Mouse (Mus musculus) thymus, postnatal 25 days (tissue): Measurements from ENCODE around the gene Vmn2r29.
"Not testable (repeated sequence)": the region's sequence is repeated elsewhere in the genome, so short reads cannot be mapped to it uniquely, and the experiment has no call there.

Source experiments
- DNase-seq: peaks from one replicate; pipeline ENCODE4 v3.0.0; 2022

Gene Vmn2r29

DNA sequence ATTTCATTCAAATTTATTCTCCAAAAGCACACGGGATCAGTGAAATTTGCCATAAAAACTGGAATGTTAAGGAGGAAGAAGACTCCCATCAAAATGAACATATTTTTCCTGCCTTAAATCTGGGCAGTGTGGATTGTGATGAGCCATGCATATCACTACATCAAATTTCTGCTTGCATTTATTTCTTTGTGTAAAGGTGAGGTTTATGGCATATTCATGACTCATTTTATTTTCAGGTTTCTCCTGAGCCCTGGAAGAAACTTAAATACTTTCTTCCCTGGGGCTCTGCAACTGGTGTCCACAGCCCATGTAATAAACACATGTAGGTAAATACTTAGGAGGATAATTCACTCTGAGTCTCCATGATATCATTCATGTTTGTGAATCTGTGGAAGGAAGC lies at the start of gene Vmn2r29:
Gene Vmn2r29, minus strand, starts transcription at position 101 of the 400 bp plus-strand sequence.
- DNase-seq: not testable (repeated sequence)

DNA sequence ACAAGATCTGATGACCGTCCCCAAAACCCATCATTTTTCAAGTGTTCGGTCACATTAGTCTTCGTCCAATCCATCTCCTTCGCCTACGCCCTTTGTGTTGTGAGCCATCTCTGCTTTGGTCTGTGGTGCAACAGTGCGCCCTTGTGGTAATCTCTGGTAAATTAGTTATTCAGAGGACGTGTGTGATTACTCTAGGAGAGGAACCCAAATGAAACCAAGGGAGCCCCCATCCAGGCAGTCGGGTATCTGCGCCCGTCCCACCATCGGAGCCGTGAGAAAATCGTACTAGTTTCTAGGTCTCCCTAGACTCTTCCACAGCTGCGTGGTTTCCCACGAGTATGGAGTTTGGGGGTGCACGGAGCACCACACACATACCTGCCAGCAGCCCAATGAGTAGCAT lies 48.5 kb upstream of the Vmn2r29 start:
- DNase-seq: peak; percentile 56

DNA sequence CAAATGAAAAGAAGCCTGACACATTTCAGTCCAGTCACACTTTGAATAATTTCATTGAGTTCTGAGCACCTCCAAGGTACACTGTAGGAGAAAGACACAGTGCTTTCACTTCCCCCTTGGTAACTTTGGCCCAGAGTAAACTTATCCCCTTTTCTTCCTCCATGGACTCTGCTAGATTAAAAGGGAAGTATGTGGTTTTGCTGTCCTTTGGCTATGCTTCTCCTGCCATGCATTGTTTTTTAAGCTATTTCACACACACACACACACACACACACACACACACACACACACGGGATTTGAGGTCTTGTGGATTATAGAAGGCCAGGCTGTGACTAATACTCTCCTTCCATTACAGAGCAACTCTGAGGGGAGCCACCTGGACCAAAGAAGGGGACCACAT lies 34.3 kb upstream of the Vmn2r29 start:
- DNase-seq: no peak

DNA sequence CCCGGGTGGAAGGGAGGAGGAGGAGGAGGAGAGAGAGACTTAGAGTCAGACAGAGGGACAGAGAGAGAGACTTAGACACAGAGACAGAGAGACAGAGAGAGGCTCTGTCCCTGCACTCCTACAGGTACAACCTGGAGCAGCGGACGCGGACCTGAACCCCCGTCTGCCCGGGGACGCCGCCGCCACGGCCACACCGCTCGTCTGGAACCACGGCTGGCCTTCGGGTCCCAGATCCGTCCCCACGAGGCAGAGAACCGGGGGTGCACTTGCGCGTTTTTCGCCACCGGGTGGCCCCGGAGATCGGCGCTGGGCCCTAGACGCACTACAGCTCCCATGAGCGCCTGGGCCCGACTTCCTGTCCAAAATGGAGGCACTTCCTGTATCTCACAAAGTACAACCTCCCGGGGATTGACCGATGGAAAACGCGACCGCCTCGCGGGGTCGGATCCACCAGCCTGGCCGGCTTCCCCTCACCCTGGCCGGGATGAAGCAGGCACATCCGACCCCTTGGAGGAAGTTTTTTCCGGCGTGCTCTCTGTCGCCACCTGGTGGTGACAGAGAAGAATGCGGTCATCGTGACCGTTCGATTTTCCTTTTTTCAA lies 30.9 kb upstream of the Vmn2r29 start, which contains the start of gene Gm45844:
Gene Gm45844, minus strand, starts transcription at position 324 of the 602 bp plus-strand sequence.
- DNase-seq: peak; percentile 90

DNA sequence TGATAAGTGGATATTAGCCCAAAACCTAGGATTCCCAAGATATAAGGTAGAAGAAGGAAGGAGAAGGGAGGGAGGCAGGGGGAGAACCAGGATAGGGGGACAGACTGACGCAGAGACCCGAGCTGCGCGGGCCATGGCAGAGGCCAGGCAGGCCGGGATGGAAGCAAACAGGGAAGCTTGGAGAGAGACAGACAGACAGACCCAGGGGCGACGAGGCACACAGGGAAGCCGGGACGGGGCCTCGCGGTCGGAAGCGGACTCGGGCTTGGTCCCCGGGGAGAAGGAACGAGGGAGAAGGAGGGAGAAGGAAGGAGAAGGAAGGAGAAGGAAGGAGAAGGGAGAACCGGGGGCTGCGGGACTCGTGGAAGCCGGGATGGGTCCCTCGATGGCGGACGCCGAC lies 30.4 kb upstream of the Vmn2r29 start:
- DNase-seq: not testable (repeated sequence)

DNA sequence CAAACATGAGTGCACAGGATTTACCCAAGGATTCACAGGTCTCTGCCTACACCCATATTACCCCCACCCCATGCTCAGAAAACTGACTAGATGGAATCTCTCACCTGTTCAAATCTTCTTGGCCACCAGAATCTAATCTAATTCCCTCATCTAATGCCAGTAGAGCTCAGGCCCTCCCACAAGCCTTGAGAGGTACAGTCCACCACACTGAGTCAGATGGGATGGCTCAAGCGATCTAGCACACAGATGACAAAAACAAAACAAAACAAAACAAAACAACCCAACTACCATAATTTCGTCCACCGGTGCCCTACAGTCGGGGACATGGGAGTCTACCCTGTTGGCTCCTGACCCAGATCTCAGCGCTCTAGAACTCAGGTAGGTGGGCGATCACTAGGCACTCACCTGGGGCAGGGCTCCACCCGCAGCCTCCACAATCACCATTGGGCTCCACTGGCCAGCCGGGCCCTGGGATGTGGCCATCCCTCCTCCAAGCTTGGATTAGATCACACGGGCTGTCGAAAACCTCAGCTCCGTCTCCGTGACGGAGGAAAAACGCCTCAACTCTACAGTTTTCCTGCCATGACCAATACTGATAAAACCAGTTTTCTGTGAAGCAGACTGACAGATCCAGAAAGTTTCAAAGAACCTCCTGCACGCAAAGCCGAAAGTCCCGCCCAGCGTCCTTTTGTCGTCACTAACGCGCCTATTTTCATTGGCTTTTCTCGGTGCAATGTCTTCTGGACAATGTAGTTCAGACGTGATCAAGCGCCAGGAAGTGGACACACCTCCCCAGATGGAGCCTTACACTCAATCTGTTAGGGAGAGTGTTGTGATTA lies 37.6 kb downstream of the Vmn2r29 start, which contains the start of gene Zfp772:
Gene Zfp772, minus strand, starts transcription at position 686 of the 839 bp plus-strand sequence.
- peak; percentile 58 for DNase-seq

DNA sequence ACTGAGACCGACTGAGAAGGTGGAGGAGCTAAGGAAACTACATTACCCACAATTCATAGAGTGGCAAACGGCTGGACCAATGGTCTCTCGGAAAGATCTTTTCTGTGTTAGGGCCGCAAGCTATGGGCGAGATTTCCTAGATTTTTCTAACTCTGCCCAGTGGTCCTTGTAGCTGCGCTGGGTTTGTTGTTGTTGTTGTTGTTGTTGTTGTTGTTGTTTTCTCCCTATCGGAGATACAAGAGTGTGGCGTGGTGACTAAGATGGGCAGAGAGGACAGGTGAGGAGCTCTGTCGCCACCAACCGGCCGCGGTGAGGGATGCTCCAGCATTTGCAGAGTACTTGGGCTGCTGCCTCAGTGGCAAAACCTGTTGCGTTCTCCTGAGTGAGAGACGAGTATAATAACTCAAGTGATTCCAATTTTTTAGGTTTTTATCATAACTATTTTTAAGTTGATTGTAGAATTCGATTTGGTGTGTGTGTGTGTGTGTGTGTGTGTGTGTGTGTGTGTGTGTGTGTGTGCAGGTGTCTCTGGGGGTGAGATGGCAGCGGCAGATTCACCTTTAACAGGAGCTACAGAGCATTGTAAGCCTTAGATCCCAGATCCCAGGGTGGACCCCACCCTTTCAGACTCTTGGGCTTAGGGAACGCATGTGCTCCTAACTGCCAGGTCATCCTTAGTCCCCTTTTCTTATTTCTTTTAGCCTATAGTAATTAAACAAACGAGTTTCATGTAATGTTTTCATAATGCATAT lies 58.8 kb downstream of the Vmn2r29 start:
- peak; percentile 76 for DNase-seq

DNA sequence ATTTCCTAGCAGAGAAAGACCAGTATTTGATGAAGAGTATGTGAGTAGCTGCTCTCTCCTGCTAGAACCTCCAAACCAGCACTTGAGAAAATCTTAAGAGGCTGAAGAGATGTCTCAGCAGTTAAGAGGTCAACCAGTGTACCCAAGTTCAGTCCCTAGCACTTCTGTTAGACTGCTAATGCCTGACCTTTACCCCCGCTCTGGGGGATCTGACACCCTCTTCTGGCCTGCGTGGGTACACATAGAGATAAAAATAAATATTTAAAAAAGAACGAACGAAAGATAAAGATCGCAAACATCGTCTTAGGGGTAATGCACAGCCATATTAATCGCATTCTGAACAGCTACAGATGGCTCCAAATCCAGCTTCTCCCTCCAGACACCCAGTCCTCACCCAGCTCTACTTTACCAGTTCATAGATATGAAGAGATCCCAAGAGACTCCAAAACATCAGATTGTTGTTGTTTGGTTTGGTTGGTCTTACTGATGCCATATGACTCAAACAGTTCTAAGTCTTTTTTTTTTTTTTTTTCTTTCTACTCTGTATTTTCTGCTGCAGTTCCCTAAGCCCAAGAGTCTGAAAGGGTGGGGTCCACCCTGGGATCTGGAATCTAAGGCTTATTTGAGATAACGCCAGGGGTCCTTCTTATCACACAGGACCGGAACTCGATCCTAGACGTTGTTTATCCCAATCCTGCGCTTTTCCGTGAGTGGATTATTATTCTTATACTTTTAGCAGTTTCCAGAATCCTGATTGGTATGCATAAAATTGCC lies 59.5 kb downstream of the Vmn2r29 start:
- DNase-seq: no peak

DNA sequence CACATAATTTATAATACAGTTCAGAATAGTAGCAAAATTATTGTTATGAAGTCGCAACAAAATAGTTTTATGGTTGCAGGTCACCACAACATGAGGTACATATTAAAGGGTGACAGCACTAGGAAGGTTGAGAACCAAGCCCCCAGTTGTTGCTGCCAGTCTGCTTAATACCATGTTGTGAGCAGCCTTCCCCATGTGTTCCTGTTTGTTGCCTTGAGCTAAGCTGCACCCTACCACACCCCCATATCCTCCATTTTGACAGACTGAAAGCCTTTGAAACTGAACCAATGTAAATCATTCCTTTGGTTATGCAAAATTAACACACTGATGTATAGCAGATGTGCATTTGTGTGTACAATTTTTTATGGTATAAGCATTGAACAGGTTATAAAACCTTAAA lies 61.2 kb downstream of the Vmn2r29 start:
- DNase-seq: no peak
